Mouse (Mus musculus): Measurements from ENCODE around the gene Pidd1. TPM values are rescaled to one million over a fixed set of nuclear protein-coding genes. Genes with fewer than 3 reads are reported as not detected.
"Not testable (repeated sequence)": the region's sequence is repeated elsewhere in the genome, so short reads cannot be mapped to it uniquely, and the experiment has no call there.

Gene Pidd1
- total RNA-seq, 2 experiments from 2014 or later = 0.15 to 0.18 TPM

GRCm38 (mm10) chr7:141420030-141420702 is 23.7 kb downstream of the Pidd1 start:
- intact Hi-C loops (cut with DNase I) = no loop called here
- DNase-seq = no peak

GRCm38 (mm10) chr7:141418970-141419369 is 24.9 kb downstream of the Pidd1 start:
- intact Hi-C loops (cut with DNase I) = no loop called here

GRCm38 (mm10) chr7:141417731-141418681 is 25.8 kb downstream of the Pidd1 start:
- intact Hi-C loops (cut with DNase I) = no loop called here
- DNase-seq = no peak

More at GRCm38 (mm10) chr7:141418970-141419369, 24.9 kb downstream of the Pidd1 start:
- peak in 1 of 2 experiments; percentile 7 for DNase-seq

DNA sequence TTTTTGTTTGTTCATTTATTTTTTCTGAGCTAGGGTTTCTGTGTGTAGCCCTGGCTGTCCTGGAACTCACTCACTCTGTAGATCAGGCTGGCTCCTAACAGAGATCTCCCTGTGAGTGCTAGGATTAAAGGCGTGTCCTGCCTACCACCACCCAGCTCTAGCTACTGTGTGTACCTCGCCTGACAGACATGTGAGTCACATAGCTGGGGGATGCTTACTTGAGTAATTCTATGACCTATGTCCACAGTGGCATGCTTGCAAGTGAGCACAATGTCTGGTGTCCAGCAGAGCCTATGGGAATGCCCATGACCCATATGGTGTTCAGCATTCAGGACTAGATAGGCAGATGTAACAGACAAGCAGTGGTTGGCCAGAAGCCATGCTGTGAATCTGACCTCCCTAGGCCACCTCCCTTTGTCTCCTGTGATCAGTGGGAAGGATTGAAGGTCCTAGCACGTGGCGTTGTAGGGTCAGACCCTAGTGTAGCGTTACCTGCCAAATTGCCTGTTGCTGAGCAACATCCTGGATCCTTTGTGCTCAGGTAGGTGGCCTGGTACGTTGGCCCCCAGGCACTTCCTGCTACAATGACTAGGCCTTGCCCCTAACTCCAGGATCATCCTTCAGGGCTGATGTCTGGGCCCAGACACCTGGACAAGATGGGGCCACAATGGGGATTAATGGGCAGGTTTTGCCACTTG is 27.5 kb downstream of the Pidd1 start:
- DNase-seq = no peak
- intact Hi-C loops (cut with DNase I) = no loop called here

DNA sequence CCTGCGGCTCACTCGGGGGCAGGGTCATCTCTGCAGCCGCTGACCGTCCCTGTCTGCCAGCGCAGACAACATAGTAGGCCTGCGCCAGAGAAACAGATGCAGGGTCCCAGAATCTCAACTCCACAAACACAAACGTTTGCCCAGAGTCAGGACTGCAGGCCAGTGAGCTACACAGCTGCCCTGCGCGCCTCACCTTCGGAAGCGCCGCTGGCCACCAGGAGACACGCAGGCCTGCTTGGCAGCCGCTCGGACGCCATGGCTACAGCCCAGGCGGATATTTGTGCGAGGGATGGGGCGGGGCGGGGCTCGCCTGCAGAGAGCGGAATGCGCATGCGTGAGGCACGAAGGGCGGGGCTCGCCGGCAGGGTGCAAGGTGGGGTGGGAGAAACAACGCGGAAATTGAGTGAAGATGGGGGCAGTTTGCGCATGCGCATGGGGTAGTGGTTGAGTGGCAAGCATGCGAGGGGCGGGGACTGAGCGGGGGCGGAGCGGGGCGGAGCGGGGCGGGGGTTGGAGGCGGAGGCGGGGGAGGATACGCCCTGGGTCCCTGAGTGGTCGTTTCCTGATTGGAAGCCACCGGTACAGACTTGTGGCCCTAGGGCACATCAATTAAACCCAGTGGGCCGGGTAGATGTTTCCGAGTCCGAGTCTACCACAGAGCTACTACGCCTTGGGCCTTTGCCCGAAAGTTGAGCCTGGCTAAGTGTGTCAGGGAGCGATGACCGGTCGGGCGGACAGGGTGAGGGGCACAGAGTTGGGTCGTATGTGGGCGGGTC is 29.8 kb downstream of the Pidd1 start, which contains the start of gene Gatd1:
Gatd1 (minus strand) TSS at position 328 of the 776 bp plus-strand sequence.
- intact Hi-C loops (cut with DNase I) = no loop called here
- peak; percentile 98 to 100 for DNase-seq

DNA sequence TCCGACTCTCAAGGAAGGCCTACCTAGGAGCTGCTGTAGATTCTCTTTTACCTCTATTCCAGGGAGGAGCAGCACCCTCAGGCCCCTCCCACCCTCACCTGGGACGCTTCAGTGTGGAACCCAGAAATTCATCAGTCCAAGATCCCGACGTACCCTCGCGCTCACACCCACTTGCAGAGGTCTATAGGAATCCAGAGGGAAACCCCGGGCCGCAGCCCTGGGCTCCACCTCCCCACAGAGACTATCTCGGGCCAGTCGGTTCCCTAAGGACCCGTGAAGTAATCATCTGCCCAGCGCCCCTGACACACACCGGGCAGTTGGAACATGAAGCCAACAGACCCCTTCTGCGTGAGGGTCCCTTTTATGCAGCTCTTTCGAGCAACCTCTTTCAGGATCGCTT is 30.5 kb downstream of the Pidd1 start:
- intact Hi-C loops (cut with DNase I) = no loop called here
- DNase-seq = no peak

GRCm38 (mm10) chr7:141411667-141412066 is 32.2 kb downstream of the Pidd1 start:
- no peak for DNase-seq
- intact Hi-C loops (cut with DNase I) = no loop called here

GRCm38 (mm10) chr7:141410631-141411030 is 33.2 kb downstream of the Pidd1 start:
- intact Hi-C loops (cut with DNase I) = no loop called here
- DNase-seq = no peak

- DNase-seq = peak; percentile 74 to 81
- intact Hi-C loops (cut with DNase I) = loop anchor here (2.0 kb wide), 1 partner anchor 30 kb away; no protein-coding TSS in a partner anchor
Measured at GRCm38 (mm10) chr7:141408833-141409232, 35.0 kb downstream of the Pidd1 start.

DNA sequence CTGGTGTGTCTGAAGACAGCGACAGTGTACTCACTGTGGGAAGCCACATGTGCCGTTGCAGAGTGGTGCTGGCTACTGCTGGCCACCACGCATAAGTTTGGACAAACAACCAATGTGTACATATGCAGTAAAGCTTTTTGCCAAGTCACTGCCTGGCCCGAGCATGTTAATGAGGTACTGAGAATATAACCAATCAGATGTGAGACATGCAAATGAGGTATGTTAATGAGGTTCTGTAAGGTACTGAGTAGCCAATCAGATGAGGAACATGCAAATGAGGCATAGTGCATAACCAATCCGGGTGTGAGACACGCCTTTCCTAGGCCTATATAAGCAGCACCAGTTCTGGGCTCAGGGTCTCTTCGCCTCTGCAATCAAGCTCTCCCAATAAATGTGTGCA is 36.2 kb downstream of the Pidd1 start:
- DNase-seq = not testable (repeated sequence)
- intact Hi-C loops (cut with DNase I) = loop anchor here (2.0 kb wide), 1 partner anchor 31 kb away; no protein-coding TSS in a partner anchor

DNA sequence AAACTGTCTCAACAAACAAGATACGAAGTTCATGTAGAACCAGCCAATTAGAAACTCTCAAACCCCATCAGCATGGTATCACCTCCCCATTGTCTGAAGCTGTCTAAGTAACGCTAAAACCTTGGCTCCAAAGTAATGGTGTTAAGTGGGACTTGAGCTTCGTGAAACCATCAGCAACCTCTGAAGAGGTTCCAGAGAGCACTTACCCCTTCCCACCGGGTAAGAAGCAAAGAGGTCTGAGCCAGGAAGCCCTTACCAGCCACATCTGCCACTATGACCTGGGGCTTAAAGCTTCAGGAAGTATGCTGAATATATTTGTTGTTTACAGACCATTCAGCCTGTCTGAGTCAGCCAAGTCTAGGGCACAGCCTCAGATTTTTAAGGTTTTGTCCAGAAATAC is 38.4 kb downstream of the Pidd1 start:
- intact Hi-C loops (cut with DNase I) = no loop called here
- DNase-seq = no peak

DNA sequence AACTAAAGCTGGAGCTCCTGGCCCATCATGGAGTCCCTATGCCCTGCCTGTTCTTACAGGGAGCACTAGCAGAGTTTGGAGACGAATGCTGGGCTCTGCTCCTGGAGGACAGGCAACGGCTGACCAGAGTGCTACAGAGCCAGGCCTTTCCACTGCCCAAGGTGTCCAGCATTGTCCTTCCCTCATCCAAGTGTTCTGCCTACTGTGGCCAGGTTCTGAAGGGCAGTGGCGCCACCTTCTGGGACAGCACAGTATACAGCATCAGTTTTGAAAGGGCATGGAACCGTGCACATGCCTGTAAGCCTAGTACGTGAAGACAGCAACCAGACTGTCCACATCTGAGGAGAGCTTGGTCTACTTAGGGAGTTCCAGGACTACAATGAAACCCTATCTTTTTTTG is 40.5 kb downstream of the Pidd1 start:
- intact Hi-C loops (cut with DNase I) = loop anchor here (5.0 kb wide), 1 partner anchor 124 kb away; no protein-coding TSS in a partner anchor
- peak; percentile 36 to 40 for DNase-seq

DNA sequence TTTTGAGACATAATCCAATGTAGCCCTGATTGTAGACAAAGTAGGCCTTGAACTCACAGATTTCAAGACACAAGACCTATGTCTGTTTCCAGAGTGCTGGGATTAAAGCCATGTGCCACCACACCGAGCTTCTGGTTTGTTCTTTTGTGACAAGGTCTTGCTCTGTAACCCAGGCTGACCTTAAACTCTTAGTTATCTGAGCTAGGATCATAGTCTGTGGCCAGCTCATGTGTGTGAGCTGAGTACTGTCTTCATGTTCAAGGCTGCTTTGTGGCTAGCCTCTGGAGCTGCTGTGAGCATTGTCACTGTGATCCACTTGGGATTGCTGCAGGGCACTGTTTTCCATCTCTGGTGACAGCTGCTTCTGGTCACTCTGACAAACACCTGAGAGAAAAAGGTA is 48.5 kb downstream of the Pidd1 start:
- DNase-seq = no peak
- intact Hi-C loops (cut with DNase I) = no loop called here

DNA sequence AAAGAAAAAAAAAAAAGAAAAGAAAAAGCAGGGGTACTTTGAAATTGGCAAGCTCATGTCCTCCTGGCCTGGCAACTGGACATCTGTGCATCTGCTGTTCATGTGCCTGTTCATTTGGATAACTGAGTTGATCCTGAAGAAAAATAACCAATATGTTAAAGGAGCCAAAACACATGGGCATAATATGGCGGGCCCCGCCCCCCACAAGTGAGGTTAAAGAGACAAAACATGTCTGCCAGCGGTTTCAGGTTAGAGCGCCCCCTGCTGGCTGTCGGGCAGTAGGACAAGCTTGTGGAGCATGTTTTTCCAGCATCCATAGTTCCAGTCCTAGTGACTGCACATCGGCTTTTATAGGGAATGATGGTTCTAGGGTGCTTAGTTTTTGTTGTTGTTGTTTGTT is 49.1 kb downstream of the Pidd1 start:
- intact Hi-C loops (cut with DNase I) = no loop called here
- DNase-seq = peak; percentile 32 to 38

- no peak for DNase-seq
- intact Hi-C loops (cut with DNase I) = no loop called here
Measured at GRCm38 (mm10) chr7:141394158-141394557, 49.7 kb downstream of the Pidd1 start.

- DNase-seq = no peak
- intact Hi-C loops (cut with DNase I) = no loop called here
Measured at GRCm38 (mm10) chr7:141392552-141393222, 51.1 kb downstream of the Pidd1 start.

- peak; percentile 95 to 96 for DNase-seq
- intact Hi-C loops (cut with DNase I) = no loop called here
Measured at GRCm38 (mm10) chr7:141391625-141392551, 51.9 kb downstream of the Pidd1 start, which contains the start of gene Taldo1. Gene Taldo1, plus strand, starts transcription at chr7:141392199.
